Mouse (Mus musculus) limb, embryonic 11.5 days (tissue): ENCODE measurements around the gene Pcdh15. TPM values are rescaled to one million over a fixed set of nuclear protein-coding genes. Genes with fewer than 3 reads are reported as not detected.

Experiments used
- ATAC-seq: fragments of 200-750 bp; cut with Nextera tagmentation; 2 replicates; pipeline ENCODE4 v1.8.0; 2017; ENCODE audit warnings: low read depth; ENCODE audit not compliant: insufficient number of reproducible peaks, low FRiP score, low TSS enrichment
- DNase-seq: peaks from one replicate; pipeline ENCODE4 v3.0.0-alpha.2; 2015; ENCODE audit warnings: low spot score
- H3K27ac ChIP-seq: fragments of 300-500 bp; sonication (generic); replicated peaks from 2 replicates; pipeline ENCODE4 v1.5.1; 2014; ENCODE audit warnings: low read depth, mild to moderate bottlenecking, low read length
- H3K27me3 ChIP-seq: fragments of 300-500 bp; sonication (generic); 2 replicates; pipeline ENCODE4 v1.6.1; 2014; ENCODE audit warnings: mild to moderate bottlenecking, low read length, mixed read lengths; ENCODE audit not compliant: control insufficient read depth, insufficient read depth
- H3K36me3 ChIP-seq: fragments of 300-500 bp; sonication (generic); 2 replicates; pipeline ENCODE4 v1.6.1; 2014; ENCODE audit warnings: mild to moderate bottlenecking, low read length, moderate library complexity, mixed read lengths; ENCODE audit not compliant: control insufficient read depth, insufficient read depth
- H3K4me1 ChIP-seq: fragments of 300-500 bp; sonication (generic); 2 replicates; pipeline ENCODE4 v1.6.1; 2014; ENCODE audit warnings: low read length, mixed read lengths; ENCODE audit not compliant: control insufficient read depth, insufficient read depth
- H3K4me2 ChIP-seq: fragments of 300-500 bp; sonication (generic); 2 replicates; pipeline ENCODE4 v1.6.1; 2014; ENCODE audit warnings: low read depth, mild to moderate bottlenecking, moderate library complexity; ENCODE audit not compliant: severe bottlenecking
- H3K4me3 ChIP-seq: fragments of 300-500 bp; sonication (generic); 2 replicates; pipeline ENCODE4 v1.5.1; 2014; ENCODE audit warnings: low read depth, low read length
- H3K9ac ChIP-seq: fragments of 300-500 bp; sonication (generic); 2 replicates; pipeline ENCODE4 v1.6.1; 2014; ENCODE audit warnings: mild to moderate bottlenecking, low read length
- H3K9me3 ChIP-seq: fragments of 300-500 bp; sonication (generic); 2 replicates; pipeline ENCODE4 v1.6.1; 2016; ENCODE audit warnings: low read length; ENCODE audit not compliant: control insufficient read depth
- WGBS: fragments of 180-500 bp; shearing (Covaris S2); extraction: QIAGEN DNeasy Blood & Tissue Kit; methylation state at CpG from one replicate; pipeline ENCODE4 v1.1.7; 2014; 5-methylcytosine and 5-hydroxymethylcytosine counted together
- polyA plus RNA-seq: library from polyadenylated mRNA; unstranded; fragments of >200 nt; fragmentation: Nextera tagmentation; extraction: Ambion mirVana; gene quantifications from 2 replicates; pipeline ENCODE4 v1.2.1, GENCODE M21; 2014

Pcdh15 gene
- polyA plus RNA-seq, 1 experiment from 2014 or later: 0.81 TPM

DNA sequence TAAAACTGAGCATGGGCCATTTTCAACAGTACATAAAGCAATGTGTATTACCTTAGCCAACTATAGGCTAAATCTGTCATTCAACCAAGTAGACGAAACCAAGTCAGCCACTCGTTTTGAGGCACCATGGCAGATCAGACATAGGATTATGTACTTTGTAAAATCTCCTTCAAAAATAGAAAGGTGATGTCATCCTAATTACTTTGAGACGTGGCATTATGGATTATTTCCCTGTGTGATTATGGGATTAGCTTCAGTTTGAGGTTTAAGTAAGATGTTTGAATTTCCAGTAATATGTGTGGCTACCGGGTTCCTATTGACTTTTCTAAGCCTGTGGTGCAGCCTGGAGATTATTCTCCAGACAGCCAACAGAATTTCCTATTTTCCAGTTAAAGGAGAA, 763.0 kb downstream of the Pcdh15 start:
- Histone ChIP-seq H3K4me1 (no peaks in the 10 kb centered on the region), H3K27me3 (no peaks in the 10 kb centered on the region), H3K36me3 (no peaks in the 10 kb centered on the region), H3K9me3 (no peaks in the 10 kb centered on the region), H3K4me3 (no peak overlapping the region), H3K9ac (no peak overlapping the region), H3K27ac (no peak overlapping the region), H3K4me2 (no peak overlapping the region)
- 78% methylated on average over 4 of the region's 4 CpGs for WGBS
- DNase-seq: no peak
- ATAC-seq: no peak

DNA sequence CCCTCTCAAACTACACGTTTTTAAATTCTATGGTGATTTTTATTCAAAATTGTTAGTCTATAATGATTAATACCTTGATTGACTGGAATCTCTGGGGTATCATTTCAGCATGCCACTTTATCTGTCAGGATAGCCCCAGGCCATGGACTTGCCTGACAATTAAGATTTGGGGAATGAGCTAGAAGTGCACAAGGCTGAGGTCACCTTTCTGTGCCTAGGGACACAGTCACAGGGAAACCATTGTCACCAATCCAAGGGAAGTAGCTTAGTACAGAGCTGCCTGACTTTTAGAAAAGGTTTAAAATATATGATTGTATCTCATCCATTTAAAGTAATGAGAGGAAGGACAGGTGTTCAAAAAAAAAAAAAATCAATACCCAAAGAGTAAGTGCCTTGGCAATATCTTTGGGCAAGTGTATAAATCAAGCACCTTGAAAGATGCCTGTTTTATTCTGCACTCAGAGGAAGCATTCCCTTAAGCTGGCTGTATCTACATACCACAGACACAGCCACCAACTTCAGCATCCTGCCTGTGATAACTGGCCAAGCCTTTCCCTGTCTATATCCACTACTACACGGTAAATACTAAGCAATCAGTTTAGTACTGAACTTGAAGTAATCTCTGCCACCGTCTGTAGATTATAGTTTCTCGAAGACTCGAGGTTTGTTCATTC, 779.0 kb downstream of the Pcdh15 start:
- WGBS: 75% methylated on average over 5 of the region's 5 CpGs
- no peak overlapping the region for H3K9ac ChIP-seq
- no peaks in the 10 kb centered on the region for H3K4me1 ChIP-seq
- no peaks in the 10 kb centered on the region for H3K9me3 ChIP-seq
- no peak overlapping the region for H3K4me2 ChIP-seq
- ATAC-seq: no peak
- DNase-seq: no peak
- H3K4me3 ChIP-seq: no peak overlapping the region
- no peaks in the 10 kb centered on the region for H3K27me3 ChIP-seq
- no peak overlapping the region for H3K27ac ChIP-seq
- H3K36me3 ChIP-seq: no peaks in the 10 kb centered on the region

DNA sequence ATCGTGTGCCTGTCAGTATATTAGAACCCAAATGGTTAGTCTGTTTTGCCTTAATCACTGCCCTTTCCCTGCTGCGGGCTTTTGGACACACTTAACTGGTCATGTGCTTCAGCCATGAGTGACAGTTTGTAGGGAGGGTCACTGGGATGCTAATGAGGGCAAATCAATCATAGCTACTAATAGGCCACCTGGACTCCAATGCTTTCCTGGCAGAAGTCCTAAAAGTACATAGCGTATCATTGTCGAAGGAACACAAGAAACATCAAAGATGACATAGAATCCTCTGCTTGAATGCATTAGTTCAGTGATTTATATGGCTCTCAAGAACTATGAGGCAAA, 779.6 kb downstream of the Pcdh15 start:
- 67% methylated on average over 4 of the region's 4 CpGs for WGBS

DNA sequence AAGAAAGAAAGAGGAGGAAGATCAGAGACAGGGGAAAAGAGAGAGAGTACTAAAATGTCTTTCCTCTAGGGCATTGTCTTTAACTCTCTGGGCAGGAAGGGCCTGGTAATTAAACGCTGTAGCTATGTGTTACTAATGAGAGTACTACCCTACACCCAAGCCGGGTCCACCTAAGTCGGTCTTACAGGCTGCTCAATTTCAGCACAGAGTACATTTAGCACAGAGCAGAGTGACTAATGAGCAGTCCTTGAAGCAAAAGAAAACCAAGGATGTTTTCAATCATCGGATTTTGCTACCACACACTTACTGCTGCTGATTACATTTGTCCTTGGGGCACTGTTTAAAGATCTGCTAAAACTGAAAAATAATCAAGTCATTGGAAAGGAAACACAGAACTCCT, 788.6 kb downstream of the Pcdh15 start:
- H3K4me1 ChIP-seq: no peaks in the 10 kb centered on the region
- ATAC-seq (peak; percentile 86), DNase-seq (no peak)
- WGBS: 23% methylated on average over 4 of the region's 4 CpGs
- H3K9me3 ChIP-seq: no peaks in the 10 kb centered on the region
- H3K4me3 ChIP-seq: no peak overlapping the region
- no peak overlapping the region for H3K4me2 ChIP-seq
- H3K9ac ChIP-seq: no peak overlapping the region
- H3K27me3 ChIP-seq: no peaks in the 10 kb centered on the region
- H3K27ac ChIP-seq: no peak overlapping the region
- H3K36me3 ChIP-seq: no peaks in the 10 kb centered on the region

More for the DNA sequence above, 779.6 kb downstream of the Pcdh15 start:
- no peaks in the 10 kb centered on the region for H3K4me1 ChIP-seq
- ATAC-seq (no peak), DNase-seq (no peak)
- no peak overlapping the region for H3K4me2 ChIP-seq
- H3K27ac ChIP-seq: no peak overlapping the region
- no peak overlapping the region for H3K9ac ChIP-seq
- no peaks in the 10 kb centered on the region for H3K27me3 ChIP-seq
- no peaks in the 10 kb centered on the region for H3K36me3 ChIP-seq
- no peaks in the 10 kb centered on the region for H3K9me3 ChIP-seq
- H3K4me3 ChIP-seq: no peak overlapping the region

GRCm38 (mm10) chr10:73892251-73892650, 793.1 kb downstream of the Pcdh15 start:
- ATAC-seq (no peak), DNase-seq (no peak)
- Histone ChIP-seq H3K27ac (no peak overlapping the region), H3K36me3 (no peaks in the 10 kb centered on the region), H3K4me3 (no peak overlapping the region), H3K4me1 (no peaks in the 10 kb centered on the region), H3K4me2 (no peak overlapping the region), H3K9ac (no peak overlapping the region), H3K27me3 (no peaks in the 10 kb centered on the region), H3K9me3 (no peaks in the 10 kb centered on the region)
- WGBS: 84% methylated on average over 4 of the region's 4 CpGs

DNA sequence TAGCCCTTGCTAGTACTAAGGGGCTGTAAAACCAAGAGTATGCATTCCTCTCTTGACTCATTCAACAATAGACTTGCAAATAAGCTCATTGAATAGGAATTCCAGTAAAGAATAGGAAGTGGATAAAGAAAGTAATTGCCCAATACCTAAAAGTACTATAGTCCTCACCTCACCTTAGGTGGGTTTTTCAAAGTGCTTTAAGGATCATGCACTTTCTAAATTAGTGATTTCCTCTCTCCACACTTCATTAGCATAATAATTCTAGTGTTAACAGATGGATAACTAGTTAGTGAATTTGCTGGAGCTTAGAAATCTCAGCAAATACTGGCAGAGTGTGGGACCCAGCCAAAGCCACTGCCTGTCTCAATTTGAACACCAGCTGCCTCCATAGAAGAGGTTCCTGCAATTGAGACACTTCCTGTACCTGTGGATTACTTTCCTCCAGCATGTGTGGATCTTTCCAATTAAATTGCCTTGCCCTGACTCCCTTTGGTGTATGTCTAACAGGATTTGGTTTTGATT, 797.0 kb downstream of the Pcdh15 start:
- Histone ChIP-seq H3K27me3 (no peaks in the 10 kb centered on the region), H3K4me1 (no peaks in the 10 kb centered on the region), H3K27ac (no peak overlapping the region), H3K9ac (no peak overlapping the region), H3K4me2 (no peak overlapping the region), H3K36me3 (no peaks in the 10 kb centered on the region), H3K9me3 (no peaks in the 10 kb centered on the region), H3K4me3 (no peak overlapping the region)
- ATAC-seq (no peak), DNase-seq (no peak)

DNA sequence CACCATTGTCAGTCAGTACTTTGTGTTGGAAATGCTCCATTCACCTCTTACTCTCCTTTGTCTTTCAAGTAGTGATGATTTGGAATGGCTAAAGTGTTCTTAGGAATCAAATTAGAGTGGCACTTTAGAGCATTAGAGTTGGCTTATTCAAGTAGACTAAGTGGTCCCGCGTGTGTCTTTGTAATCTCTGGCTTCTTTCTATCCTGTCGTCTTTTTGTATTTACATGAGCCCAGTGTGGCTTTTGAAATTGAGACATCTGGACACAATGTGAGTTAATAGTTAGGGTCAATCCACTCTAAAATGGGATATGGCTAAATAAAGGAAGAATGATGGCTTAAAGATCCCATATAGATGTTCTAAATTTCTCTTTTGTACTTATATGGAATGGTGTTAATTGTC, 800.0 kb downstream of the Pcdh15 start:
- Histone ChIP-seq H3K4me1 (no peaks in the 10 kb centered on the region), H3K4me2 (no peak overlapping the region), H3K27me3 (no peaks in the 10 kb centered on the region), H3K36me3 (no peaks in the 10 kb centered on the region), H3K9ac (no peak overlapping the region), H3K4me3 (no peak overlapping the region), H3K27ac (no peak overlapping the region), H3K9me3 (no peaks in the 10 kb centered on the region)
- DNase-seq (no peak), ATAC-seq (no peak)
- 83% methylated on average over 3 of the region's 3 CpGs for WGBS

GRCm38 (mm10) chr10:73907626-73908025, 808.5 kb downstream of the Pcdh15 start:
- H3K4me1 ChIP-seq: no peaks in the 10 kb centered on the region
- ATAC-seq: no peak
- H3K9me3 ChIP-seq: no peaks in the 10 kb centered on the region
- H3K9ac ChIP-seq: no peak overlapping the region
- 77% methylated on average over 1 of the region's 1 CpGs for WGBS
- H3K4me2 ChIP-seq: no peak overlapping the region
- no peaks in the 10 kb centered on the region for H3K27me3 ChIP-seq
- DNase-seq: no peak
- H3K27ac ChIP-seq: no peak overlapping the region
- no peak overlapping the region for H3K4me3 ChIP-seq
- no peaks in the 10 kb centered on the region for H3K36me3 ChIP-seq

GRCm38 (mm10) chr10:73908568-73908967, 809.4 kb downstream of the Pcdh15 start:
- 68% methylated on average over 1 of the region's 1 CpGs for WGBS

More at GRCm38 (mm10) chr10:73908568-73908967, 809.4 kb downstream of the Pcdh15 start:
- Histone ChIP-seq H3K4me1 (no peaks in the 10 kb centered on the region), H3K9me3 (no peaks in the 10 kb centered on the region), H3K4me3 (no peak overlapping the region), H3K4me2 (no peak overlapping the region), H3K27ac (no peak overlapping the region), H3K27me3 (no peaks in the 10 kb centered on the region), H3K36me3 (no peaks in the 10 kb centered on the region), H3K9ac (no peak overlapping the region)
- DNase-seq (no peak), ATAC-seq (no peak)
